Mouse (Mus musculus): Measurements from ENCODE around the gene Lefty1. TPM values are rescaled to one million over a fixed set of nuclear protein-coding genes. Genes with fewer than 3 reads are reported as not detected.
A peak's percentile ranks its signal among the peaks of the same experiment; 100 is the strongest.
"Not testable (repeated sequence)": the region's sequence is repeated elsewhere in the genome, so short reads cannot be mapped to it uniquely, and the experiment has no call there.

The Lefty1 gene
- total RNA-seq, 2 experiments from 2014 or later, result 0.48 to 0.79 TPM

DNA sequence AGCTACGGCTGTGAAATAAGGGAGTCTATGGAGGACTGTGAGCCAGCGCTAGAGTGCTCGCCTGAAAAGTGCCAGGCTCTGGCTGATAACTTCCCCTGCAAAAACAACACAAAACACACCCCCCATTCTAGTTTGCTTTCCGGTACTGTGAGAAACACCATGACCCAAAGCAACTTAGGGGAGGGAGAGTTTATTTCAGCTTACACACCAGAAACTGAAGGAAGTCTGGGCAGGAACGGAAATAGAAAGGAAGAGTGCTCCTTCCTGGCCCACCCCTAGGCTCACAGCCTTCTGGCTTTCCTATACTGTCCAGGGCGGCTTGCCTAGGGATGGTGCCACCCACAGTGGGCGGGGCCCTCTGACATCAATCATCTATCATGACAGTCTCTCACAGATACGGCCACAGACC lies 22.2 kb downstream of the Lefty1 start:
- DNase-seq, result peak; percentile 39

DNA sequence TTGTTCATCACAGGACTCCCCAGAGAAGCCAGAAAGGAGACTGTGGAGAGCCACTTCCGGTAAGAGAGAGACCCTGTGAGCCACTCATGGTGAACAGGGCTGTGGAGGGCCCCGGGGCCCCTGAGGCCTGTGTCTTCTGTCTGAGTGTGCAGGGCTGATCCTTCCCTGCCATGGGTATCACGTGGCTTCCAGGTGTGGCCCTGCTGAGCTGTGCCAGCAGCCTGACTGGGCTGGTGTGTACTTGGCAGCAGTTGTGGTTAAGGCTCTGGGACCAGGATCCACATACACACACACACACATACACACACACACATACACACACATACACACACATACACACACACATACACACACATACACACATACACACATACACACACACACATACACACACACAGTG lies 23.2 kb downstream of the Lefty1 start:
- no peak for DNase-seq

DNA sequence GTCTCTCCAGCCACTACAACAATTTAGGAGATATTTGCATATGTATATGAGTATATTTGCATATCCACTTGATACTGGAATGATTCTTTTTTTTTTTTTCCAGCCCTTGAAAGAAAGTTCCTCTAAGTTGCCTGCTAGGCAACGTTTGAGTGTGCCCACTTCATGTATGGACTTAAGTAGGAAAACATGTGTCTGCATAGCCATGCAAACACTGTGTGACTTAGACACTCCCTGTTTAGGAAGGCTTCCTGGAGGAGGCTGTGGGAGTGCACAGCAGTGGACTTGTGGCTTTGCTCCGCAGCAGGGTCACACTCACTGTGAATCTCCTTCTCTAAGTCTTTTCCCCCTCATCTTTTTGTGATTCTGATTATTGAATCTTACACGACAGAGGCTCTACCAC lies 24.0 kb downstream of the Lefty1 start:
- DNase-seq, result no peak

DNA sequence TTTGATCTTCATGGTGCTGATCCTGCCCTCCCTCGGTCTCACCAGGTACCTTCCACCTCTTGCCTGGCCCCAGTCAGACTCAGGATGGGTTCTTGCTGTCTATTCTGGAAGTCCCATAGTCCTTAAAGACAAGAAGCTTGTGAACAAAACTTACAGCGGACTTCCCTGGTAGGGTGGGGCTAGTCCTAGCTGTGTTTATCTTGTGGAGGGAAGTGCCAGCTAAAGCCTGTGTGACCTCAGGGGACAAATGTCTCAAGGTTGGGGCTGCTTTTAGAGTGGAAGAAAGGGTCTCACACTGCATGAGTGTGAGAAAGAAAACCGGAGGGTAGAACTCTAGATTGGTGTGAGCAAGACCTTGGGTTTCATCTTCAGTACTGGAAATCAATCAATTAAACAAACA lies 31.0 kb downstream of the Lefty1 start:
- no peak for DNase-seq

DNA sequence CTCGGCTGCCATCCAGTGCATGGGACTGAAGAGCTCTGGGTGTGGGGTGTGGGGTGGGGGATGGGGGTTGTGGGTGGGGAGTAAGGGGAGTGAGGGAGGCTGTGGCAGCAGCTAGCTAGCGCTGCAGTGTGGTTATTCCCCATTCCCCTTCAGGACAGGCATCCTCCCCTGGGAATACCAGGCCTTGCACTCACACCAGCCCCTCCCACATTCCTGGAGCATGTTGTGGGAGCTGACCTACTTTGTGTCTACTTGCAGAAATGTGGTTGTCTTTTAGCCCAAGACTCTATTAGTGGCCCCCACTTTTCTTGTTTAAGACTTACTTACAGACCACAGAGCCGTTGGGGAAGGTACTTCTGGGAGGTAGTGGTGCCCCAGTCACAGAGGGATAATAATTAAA lies 31.7 kb downstream of the Lefty1 start:
- DNase-seq, result peak; percentile 56

DNA sequence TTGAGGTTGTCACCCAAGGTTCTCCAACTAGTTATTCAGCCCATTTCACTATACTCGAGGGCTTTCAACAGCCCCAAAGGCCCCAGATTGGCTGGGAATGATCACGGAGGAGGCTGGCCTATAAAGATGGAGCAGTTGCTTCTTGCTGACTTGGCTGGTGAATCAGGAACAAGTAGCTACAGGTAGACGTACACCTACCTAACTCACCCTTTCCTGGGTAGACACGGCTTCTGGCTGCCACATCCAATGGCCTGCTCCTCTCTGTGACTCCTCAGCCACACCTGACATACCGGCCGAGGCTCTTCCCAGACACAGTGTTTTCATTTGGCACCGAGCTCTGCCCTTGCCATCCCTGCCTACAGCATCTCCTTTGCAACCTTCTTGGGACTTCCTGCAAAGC lies 32.4 kb downstream of the Lefty1 start:
- DNase-seq, result no peak

DNA sequence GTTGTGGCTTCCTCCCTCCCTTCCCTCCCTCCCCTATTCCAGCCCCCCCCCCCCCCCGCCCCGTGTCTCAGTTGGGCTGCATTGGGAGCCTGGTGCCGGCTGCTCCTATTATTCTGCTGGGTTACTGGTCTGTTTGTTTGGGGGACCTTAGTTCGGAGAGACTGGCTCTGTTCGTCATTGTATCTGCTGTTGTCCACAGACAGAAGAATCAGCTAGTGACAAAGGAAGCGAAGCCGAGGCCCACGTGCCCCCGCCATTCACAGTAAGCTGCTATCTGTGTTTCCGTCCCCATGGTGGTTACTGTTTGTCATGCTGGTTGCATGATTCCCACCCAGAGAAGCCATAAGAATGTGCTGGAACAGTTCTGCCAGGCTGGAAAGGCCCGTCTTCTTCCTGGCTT lies 38.1 kb downstream of the Lefty1 start:
- no peak for DNase-seq

DNA sequence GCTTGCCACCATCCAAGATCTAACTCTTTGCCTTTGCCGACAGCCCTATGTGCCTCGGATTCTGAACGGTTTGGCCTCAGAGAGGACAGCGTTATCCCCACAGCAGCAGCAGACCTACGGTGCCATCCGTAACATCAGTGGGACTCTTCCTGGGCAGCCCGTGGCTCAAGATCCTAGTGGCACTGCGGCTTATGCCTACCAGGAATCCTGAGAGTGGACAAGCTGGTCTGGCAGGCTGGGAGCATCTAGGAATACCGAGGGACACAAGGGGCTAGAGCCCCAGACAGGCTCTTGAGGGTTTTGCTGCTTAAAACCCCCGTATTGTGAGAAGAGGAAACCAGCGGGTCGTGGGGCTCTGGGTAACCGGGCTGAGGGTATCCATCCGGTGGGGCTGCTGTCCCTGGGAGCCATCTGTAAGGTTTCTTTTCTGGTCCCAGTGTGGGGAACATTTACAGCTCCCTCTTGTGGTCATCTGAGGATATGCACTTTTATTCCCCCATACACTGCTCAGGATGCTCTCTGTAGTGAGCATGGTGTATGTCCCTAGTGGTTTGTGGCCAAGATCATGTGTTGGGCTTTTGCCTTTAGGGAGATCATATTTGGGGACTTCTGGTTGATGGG lies 39.4 kb downstream of the Lefty1 start:
- DNase-seq, result peak; percentile 49

DNA sequence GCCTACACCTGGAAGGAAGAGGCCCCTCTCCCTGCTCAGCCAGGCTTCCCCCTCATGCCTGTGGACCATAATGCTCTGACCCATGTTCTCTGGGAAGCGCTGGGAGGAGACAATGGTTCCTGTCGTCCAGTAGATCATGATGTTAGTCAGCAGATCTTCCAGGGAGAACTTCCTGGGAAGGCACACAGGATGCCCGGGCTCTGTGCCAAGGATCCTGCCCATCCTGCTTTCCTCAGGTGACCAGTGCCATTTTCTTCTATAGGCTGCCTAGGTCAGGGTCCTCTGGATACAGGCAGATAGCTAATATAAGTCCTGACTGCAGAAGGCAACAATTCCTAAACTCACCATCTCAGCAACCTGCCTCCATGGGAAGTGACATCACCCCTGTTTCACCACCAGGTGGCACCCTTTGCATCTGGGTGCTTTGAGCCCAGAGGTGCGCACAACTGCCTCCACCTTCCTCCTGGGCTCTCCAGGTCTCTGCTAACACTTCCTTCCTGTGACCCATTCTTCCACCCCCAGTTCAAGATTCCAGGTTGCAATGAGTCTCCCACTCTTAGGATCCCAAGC lies 41.4 kb downstream of the Lefty1 start:
- DNase-seq, result peak; percentile 50

DNA sequence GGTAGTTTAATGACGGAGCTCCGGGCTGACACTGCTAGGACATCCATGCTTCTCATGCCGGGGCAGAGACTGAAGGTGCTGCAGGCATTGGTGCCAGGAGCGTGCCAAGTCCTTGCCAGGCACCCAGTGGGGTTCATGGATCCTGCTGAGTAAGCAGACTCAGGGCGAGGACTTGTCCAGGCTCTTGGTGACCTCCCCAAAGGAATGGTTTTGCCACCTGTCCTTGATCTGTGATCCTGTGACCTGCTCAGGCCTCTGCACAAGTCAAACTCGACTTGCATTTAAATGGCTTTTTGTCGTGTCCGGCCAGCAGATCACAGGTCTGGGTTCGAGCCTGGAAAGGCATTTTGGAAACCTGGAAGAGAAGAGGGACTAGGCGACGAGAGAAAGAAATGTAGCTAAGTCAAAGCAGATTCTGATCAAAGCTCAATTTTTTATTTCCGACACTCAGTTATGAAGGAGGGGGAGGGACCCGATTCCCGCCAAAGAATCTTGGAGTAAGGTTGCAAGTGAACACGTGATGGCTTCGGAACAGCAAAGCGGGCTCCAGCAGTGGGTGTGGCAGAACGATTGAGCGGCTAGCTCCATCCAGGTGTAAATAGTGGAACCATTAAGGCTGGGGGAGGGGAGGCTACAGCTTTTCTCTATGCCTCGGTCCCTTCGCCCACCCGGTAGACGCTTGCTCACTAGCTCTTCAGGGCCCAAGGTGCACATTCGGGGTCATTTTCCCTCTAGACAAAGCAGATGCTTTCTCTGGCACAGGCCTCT lies 44.8 kb downstream of the Lefty1 start:
- no peak for DNase-seq

DNA sequence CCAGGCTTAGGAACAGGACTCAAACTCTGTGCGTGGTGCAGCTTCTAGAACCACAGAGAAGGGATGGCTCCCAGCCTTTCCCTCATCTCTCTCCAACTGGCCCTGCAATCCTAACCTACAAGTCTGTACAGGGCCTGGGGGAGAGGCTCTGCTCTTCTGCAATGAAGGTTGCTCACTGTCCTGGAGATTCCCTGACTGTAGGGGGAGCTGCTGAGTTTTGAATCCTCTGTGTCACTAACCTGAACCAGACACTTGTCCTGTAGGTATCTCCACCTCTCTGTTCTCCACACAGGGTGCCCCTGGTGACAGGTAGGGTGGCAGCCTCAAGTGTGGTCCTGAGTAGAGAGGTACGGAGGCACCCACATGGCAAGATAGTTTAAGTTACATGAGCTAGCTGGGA lies 45.6 kb downstream of the Lefty1 start:
- no peak for DNase-seq

DNA sequence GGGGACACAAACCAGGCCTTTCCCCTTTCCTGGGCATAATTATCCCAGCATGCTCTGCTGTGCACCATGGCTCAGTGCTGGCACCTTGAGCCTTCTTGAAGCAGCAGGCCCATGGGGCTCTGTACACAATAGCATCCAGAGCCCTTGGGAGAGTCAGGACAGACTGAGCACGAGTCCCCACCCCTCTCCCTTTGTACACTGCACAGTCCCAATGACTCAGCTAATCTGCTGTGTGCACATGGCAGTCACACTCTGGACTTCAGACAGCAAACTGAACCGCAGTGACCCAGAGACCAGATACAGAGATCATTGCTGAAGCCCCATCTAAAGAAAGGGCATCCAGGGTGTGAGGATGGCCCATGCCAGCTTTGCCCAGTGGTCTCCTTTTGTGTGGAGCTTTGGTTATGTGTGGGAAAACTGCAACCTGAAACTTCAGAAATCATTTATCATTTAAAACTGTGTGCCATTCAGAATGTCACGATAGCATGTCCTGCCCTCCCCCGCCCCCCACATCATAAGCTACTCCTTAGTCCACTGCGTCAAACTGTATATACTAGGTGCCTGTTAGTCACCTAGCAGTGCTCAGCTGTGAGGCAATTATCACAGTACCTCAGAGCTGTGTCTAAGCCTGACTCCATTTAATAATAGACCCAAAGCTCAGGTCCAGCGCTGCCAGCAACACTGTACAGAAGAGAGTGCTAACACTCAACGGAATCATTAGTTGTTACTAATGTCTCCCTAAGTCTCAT lies 46.6 kb downstream of the Lefty1 start:
- not testable (repeated sequence) for DNase-seq

DNA sequence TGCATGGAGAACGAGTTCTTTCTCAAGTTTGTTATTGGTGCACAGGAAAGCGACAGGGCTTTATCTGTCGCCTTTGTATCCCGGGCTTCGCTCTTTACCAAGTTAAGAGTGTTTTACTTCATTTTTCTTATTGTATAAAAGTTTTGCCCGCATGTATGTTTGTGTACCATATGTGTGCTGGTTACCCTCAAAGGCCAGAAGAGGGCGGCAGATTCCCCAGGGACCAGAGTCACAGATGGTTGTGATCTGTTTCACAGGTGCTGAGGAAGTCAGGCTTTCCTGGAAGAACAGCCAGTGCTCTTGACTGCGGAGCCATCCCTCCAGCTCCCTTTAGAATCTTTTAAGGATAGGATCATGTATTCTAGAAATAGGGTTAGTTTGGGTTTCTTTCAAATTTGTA lies 51.9 kb downstream of the Lefty1 start:
- no peak for DNase-seq

DNA sequence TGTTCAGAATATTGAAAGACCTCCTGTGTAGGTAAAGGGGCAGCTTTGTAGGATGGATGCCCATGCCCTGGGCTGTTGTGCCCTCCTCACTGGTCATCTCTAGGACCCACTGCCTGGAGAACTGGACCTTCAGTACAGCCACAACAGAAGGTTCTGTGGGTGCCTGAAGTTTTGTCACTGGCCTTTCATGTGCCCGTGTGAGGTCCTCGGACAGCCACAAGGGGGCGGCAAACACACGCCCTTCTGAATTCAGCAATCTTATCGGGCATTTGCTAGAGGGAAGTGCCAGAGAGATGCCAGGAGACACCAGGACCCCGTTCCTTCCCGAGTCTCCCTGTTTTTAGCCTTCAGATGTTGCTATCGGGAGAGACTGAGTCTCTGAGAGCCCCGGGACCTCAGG lies 52.9 kb downstream of the Lefty1 start:
- peak; percentile 83 for DNase-seq

Other genes with a start within 250 kb of the Lefty1 start
- not detected for gene Mixl1, start 238.0 kb upstream of the Lefty1 start, total RNA-seq (2021)
- gene Acbd3, start 209.0 kb upstream of the Lefty1 start, total RNA-seq (2021), result 10 to 100 TPM; 35.8 to 36.5 TPM
- gene H3f3a, start 121.1 kb upstream of the Lefty1 start, total RNA-seq (2021), result 1,000 to 10,000 TPM in 1 of 2 experiments, 100 to 1,000 TPM in 1; 959 to 1,008 TPM
- 10 to 100 TPM; 17.7 to 19.8 TPM for gene Sde2, start 83.9 kb upstream of the Lefty1 start, total RNA-seq (2021)
- not detected for gene Lefty2, start 41.9 kb upstream of the Lefty1 start, total RNA-seq (2021)
- gene Pycr2, start 30.7 kb upstream of the Lefty1 start, total RNA-seq (2021), result 10 to 100 TPM; 16.1 to 18.8 TPM
- 10 to 100 TPM; 17.7 to 18.0 TPM for gene Tmem63a, start 7.3 kb downstream of the Lefty1 start, total RNA-seq (2021)
- 10 to 100 TPM; 11.6 to 13.8 TPM for gene Ephx1, start 85.9 kb downstream of the Lefty1 start, total RNA-seq (2021)
- not detected for gene 9130409I23Rik, start 116.2 kb downstream of the Lefty1 start, total RNA-seq (2021)
- 10 to 100 TPM; 12.0 to 15.0 TPM for gene Nvl, start 209.2 kb downstream of the Lefty1 start, total RNA-seq (2021)
- 10 to 100 TPM; 52.8 to 58.1 TPM for gene Cnih4, start 209.7 kb downstream of the Lefty1 start, total RNA-seq (2021)